Mouse (Mus musculus): ENCODE results near the gene Diras2. TPM values are rescaled to one million over a fixed set of nuclear protein-coding genes. Genes with fewer than 3 reads are reported as not detected.

Gene Diras2
- polyA plus RNA-seq, 1 experiment from 2014 or later, result 0.71 TPM

DNA sequence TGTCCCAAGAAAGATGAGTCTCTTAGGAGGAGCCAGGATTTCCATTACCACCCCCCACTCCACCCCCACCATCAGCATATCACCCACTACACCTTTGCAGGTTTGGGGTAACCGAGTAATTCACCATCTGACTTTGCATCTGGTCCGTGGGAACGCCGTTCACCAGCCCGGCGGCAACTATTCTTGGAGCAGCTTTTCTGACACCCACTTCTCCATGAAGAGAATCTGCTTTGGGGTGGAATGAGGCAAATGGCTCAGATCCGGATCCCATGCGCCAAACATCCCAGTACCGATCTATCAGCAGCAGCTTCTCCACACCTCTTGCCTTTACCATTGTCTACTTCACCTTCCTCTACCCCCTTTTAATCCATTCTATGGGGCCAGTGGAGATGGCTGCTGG lies 39.2 kb upstream of the Diras2 start:
- Histone ChIP-seq H3K9me3 (replicated peaks) (no peaks in the 10 kb centered on the region), H3K36me3 (no peaks in the 10 kb centered on the region), H3K9ac (no peak overlapping the region), H3K27ac (replicated peaks) (no peak overlapping the region), H3K27me3 (peaks cover 3% of the 10 kb centered on the region; the same call in 1 of the 2 replicates), H3K4me2 (replicated peaks) (no peak overlapping the region), H3K4me1 (no peaks in the 10 kb centered on the region), H3K4me3 (replicated peaks) (no peak overlapping the region)
- 93% methylated on average over 9 of the region's 9 CpGs for WGBS
- no peak for ATAC-seq (ENCODE audit: insufficient number of reproducible peaks, low FRiP score, low TSS enrichment, low read depth)

DNA sequence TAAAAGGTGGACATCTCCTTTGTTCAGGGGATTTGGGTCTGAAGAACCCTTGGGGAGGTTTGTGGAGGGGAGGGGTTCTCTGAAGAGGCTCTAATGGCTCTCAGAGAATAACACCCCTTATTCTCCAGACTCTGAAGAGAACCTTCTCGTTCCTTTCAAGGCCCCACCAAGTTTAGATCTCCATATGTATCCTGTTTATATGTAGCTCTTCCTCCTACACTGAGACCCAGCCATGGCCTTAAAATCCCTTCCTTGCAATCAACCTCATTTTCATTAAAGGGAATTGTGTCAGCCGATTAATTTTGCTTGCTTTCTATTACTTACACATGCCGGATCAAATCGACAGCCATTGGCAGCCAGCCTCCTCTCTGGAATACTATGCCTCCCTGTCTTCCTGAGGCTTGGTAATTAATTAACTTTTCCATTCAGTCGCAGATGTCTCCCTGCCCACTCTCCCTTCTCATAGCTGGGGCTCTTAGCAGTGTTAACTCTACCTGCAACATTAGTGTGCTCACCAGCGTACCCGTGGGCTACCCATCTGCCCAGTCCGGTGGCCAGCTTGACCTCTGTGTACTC lies 38.2 kb upstream of the Diras2 start:
- 64% methylated on average over 8 of the region's 8 CpGs for WGBS

GRCm38 (mm10) chr13:52566777-52567176 lies 35.7 kb upstream of the Diras2 start:
- no peak overlapping the region for H3K4me2 ChIP-seq (replicated peaks)
- H3K27me3 ChIP-seq, result peaks cover 3% of the 10 kb centered on the region; the same call in 1 of the 2 replicates
- no peaks in the 10 kb centered on the region for H3K36me3 ChIP-seq
- H3K9ac ChIP-seq, result no peak overlapping the region
- no peak overlapping the region for H3K4me3 ChIP-seq (replicated peaks)
- WGBS, result 74% methylated on average over 7 of the region's 7 CpGs
- ATAC-seq (ENCODE audit: insufficient number of reproducible peaks, low FRiP score, low TSS enrichment, low read depth), result no peak
- no peak overlapping the region for H3K27ac ChIP-seq (replicated peaks)
- H3K4me1 ChIP-seq, result 0 out of 2 replicates have a peak, but pooled peaks cover 6% of the 10 kb centered on the region
- no peaks in the 10 kb centered on the region for H3K9me3 ChIP-seq (replicated peaks)

More for the DNA sequence above, 38.2 kb upstream of the Diras2 start:
- no peak overlapping the region for H3K27ac ChIP-seq (replicated peaks)
- H3K36me3 ChIP-seq, result no peaks in the 10 kb centered on the region
- no peak overlapping the region for H3K9ac ChIP-seq
- ATAC-seq (ENCODE audit: insufficient number of reproducible peaks, low FRiP score, low TSS enrichment, low read depth), result no peak
- H3K4me1 ChIP-seq, result no peaks in the 10 kb centered on the region
- no peak overlapping the region for H3K4me2 ChIP-seq (replicated peaks)
- no peak overlapping the region for H3K4me3 ChIP-seq (replicated peaks)
- peaks cover 3% of the 10 kb centered on the region; the same call in 1 of the 2 replicates for H3K27me3 ChIP-seq
- no peaks in the 10 kb centered on the region for H3K9me3 ChIP-seq (replicated peaks)

DNA sequence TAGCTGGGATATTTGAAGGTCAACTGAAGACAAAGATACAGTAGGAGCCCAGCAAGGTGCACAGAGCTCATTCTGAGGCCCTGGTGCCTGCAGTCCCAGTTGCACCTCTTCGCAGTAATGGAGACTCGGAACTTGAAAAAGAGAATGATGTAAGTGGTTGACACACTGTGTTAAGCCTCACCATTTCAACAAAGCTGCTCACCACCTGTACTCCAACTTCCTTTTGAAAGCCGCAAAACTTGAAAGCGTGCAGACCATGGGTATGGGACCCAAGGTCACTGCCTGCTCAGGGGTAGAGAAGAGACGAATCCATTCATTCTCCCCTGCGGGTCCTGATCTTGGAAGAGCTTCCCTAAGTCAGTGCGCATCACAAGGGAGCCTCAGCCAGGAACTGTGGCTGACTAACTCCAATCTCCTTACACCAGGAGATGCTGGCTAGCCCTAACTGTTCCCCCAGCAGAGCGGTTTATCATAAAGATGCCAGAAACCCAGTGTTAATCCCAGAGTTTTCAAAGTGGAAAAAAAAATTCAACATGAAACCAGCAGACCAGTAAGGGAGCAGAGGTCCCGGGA lies 35.2 kb upstream of the Diras2 start:
- Histone ChIP-seq H3K27me3 (peaks cover 3% of the 10 kb centered on the region; the same call in 1 of the 2 replicates), H3K27ac (replicated peaks) (no peak overlapping the region), H3K9me3 (replicated peaks) (no peaks in the 10 kb centered on the region), H3K4me3 (replicated peaks) (no peak overlapping the region), H3K4me2 (replicated peaks) (no peak overlapping the region), H3K9ac (no peak overlapping the region), H3K36me3 (no peaks in the 10 kb centered on the region), H3K4me1 (0 out of 2 replicates have a peak, but pooled peaks cover 6% of the 10 kb centered on the region)
- no peak for ATAC-seq (ENCODE audit: insufficient number of reproducible peaks, low FRiP score, low TSS enrichment, low read depth)
- WGBS, result 85% methylated on average over 9 of the region's 9 CpGs

DNA sequence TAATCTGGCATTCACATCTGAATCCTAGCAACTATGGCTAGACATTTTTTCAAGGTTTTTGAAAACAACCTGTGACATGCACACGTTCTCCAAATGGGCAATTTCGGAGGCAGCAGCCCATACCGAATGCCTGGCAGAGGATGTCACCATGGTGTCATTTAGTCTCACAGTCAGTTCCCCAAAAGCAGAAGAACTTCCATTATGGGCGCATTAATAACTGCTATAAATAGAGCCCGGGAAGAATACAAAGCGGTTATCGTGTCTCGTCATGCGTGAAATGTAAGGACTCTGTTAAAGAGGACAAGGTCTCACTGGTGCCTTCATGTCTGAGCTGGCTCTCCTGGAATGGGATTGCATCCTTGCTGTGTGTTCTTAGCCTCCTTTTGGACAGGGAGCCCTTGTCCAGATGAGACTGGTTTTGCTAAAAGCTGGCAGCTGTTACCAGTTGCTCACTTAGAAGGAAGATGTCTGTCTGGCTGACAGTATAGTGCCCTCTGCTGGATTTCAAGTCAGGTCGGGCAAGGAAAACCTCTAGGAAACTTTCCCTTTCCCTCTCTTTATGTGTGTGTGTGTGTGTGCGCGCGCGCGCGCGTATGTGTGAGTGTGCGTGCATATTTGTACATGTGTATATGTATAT lies 34.1 kb upstream of the Diras2 start:
- peaks cover 3% of the 10 kb centered on the region; the same call in 1 of the 2 replicates for H3K27me3 ChIP-seq
- no peak overlapping the region for H3K4me3 ChIP-seq (replicated peaks)
- no peaks in the 10 kb centered on the region for H3K36me3 ChIP-seq
- 80% methylated on average over 18 of the region's 18 CpGs for WGBS
- H3K9ac ChIP-seq, result no peak overlapping the region
- ATAC-seq (ENCODE audit: insufficient number of reproducible peaks, low FRiP score, low TSS enrichment, low read depth), result no peak
- 0 out of 2 replicates have a peak, but pooled peaks cover 6% of the 10 kb centered on the region for H3K4me1 ChIP-seq
- H3K27ac ChIP-seq (replicated peaks), result no peak overlapping the region
- no peak overlapping the region for H3K4me2 ChIP-seq (replicated peaks)
- H3K9me3 ChIP-seq (replicated peaks), result no peaks in the 10 kb centered on the region

DNA sequence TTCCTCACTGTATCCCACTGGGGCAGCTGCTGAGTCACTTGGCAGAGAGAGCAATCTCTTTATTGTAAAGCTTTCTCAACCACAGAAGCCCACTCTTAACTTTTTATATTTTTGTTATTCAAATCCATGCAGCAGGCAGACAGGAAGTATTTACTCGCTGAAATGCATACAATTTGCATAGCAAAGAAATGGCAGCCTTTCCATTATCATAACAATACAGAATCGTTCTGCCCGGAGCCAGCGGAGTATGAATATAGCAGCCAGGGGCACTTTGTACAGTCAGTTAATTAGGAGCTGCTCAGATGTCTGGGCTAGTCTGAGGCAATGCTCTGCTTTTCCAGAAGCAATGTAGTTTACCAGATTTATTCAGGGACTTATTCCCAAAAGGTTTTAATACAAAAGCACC lies 31.1 kb upstream of the Diras2 start:
- WGBS, result 17% methylated on average over 4 of the region's 4 CpGs
- Histone ChIP-seq H3K27me3 (no peaks in the 10 kb centered on the region), H3K9me3 (replicated peaks) (no peaks in the 10 kb centered on the region), H3K36me3 (no peaks in the 10 kb centered on the region), H3K9ac (no peak overlapping the region), H3K4me2 (replicated peaks) (no peak overlapping the region), H3K4me1 (0 out of 2 replicates have a peak, but pooled peaks cover 6% of the 10 kb centered on the region), H3K4me3 (replicated peaks) (no peak overlapping the region), H3K27ac (replicated peaks) (no peak overlapping the region)
- ATAC-seq (ENCODE audit: insufficient number of reproducible peaks, low FRiP score, low TSS enrichment, low read depth), result no peak

DNA sequence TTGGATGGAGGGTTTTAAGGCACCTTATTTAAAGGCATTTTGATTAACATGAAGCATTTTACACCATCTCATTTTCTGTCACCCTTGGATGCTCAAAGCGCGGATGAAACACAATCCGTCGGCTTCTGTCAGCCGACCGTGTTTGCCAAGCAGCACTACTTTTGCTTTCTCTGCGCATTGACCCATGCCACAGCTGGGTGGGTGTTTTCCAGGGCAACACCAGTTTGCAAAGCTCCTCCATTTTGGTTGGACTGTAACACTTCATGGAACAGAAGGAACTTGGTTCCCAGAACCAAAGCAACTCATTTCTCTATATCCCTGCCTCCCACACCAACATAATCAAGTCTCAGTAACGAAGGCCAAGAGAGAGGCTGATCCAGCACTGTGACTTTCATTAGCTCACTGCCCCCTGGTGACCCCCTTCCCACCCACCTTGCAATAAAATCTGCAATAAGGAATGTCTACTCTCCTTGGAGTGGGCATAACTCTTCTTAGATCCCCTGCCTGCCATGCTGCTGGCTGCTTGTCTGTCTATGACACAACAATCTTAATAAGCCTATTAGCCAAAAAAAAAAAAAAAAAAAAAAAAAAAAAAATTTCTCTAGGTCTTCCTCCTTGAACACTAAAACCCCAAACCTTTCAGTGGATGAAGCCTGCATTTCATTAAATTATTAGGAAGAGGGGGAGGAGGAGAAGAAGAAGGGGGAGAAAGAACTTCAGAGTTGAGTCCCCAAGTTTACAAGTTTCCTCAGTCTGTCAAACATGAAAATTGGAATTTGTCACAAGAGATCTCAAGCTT lies 30.5 kb upstream of the Diras2 start:
- Histone ChIP-seq H3K4me1 (0 out of 2 replicates have a peak, but pooled peaks cover 6% of the 10 kb centered on the region), H3K9me3 (replicated peaks) (no peaks in the 10 kb centered on the region), H3K27me3 (no peaks in the 10 kb centered on the region), H3K4me3 (replicated peaks) (no peak overlapping the region), H3K9ac (no peak overlapping the region), H3K4me2 (replicated peaks) (no peak overlapping the region), H3K27ac (replicated peaks) (no peak overlapping the region), H3K36me3 (no peaks in the 10 kb centered on the region)
- ATAC-seq (ENCODE audit: insufficient number of reproducible peaks, low FRiP score, low TSS enrichment, low read depth), result no peak
- WGBS, result 83% methylated on average over 8 of the region's 8 CpGs

DNA sequence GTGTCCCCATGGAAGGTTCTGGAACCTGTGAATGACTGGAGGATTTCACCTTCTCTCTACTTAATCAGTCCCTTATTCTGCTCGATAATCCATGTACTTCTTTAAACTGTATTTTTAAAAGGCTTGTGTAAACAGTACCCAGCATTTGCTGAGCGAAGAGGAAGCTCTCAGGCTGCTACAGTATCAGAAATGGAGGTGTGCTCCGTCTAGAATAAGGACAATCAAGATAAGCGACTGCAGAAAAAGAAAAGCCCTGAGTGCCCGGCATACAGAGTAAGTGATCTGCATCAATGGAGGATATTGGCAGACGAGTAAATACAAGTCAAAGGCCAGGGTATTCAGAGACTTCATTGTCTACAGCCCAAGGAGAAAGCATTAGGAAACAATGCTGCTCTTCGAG lies 26.3 kb upstream of the Diras2 start:
- H3K4me2 ChIP-seq (replicated peaks), result no peak overlapping the region
- WGBS, result 76% methylated on average over 7 of the region's 7 CpGs
- no peak overlapping the region for H3K9ac ChIP-seq
- H3K27ac ChIP-seq (replicated peaks), result no peak overlapping the region
- no peaks in the 10 kb centered on the region for H3K27me3 ChIP-seq
- H3K4me1 ChIP-seq, result 0 out of 2 replicates have a peak, but pooled peaks cover 5% of the 10 kb centered on the region
- H3K4me3 ChIP-seq (replicated peaks), result no peak overlapping the region
- H3K36me3 ChIP-seq, result no peaks in the 10 kb centered on the region
- no peak for ATAC-seq (ENCODE audit: insufficient number of reproducible peaks, low FRiP score, low TSS enrichment, low read depth)
- no peaks in the 10 kb centered on the region for H3K9me3 ChIP-seq (replicated peaks)

DNA sequence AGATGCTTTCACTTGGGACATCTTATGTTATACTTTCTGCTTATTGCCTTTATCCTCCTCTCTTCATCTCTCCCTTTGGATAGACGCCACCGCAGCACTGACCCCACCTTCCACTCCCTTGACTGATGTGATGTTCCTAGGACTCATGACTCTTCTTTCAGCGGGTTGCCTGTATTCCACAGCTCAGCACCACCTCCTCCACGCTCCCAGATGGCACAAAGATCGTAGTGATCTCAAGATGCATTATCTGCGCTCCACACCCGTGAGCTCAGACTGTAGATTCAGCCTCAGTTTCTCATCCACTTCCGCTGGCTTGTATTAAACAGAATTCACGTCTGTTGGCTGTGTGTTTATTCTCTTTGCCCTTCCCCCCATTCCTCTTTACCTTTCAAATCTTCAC lies 23.6 kb upstream of the Diras2 start:
- WGBS, result 82% methylated on average over 9 of the region's 9 CpGs
- no peak overlapping the region for H3K4me2 ChIP-seq (replicated peaks)
- no peaks in the 10 kb centered on the region for H3K36me3 ChIP-seq
- H3K4me1 ChIP-seq, result no peaks in the 10 kb centered on the region
- no peak overlapping the region for H3K4me3 ChIP-seq (replicated peaks)
- H3K9me3 ChIP-seq (replicated peaks), result no peaks in the 10 kb centered on the region
- H3K27ac ChIP-seq (replicated peaks), result no peak overlapping the region
- no peak for ATAC-seq (ENCODE audit: insufficient number of reproducible peaks, low FRiP score, low TSS enrichment, low read depth)
- no peak overlapping the region for H3K9ac ChIP-seq
- no peaks in the 10 kb centered on the region for H3K27me3 ChIP-seq

DNA sequence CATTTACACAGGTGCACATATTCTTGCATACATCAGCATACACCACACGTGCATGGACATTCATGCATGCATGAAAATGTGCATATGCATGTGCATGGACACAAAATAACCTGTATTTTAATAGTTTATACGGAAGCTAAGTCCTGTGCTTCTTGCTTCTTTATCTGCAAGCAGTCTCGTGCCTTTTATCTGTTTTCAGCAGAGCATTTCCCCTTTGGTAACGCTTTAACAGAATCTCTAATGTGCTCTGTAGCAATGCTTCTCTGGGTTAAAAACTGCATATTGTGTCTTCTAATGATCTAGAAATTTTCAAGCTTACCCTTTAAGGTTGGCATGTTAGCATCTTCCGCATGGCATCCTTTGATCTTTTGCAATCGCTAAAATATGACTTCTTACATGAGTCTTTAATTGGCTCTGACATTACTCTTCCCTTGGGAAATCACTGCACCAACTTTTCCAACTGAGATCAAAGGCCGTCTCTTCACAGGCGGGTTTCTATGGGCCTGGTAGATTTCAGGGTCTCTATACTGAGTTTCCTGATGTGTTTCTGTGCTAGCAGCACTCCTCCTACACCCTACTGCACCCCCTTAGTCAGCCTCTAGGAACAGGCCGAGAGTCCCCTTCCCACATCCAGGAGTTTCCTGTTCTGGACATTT lies 21.9 kb upstream of the Diras2 start:
- Histone ChIP-seq H3K27me3 (no peaks in the 10 kb centered on the region), H3K36me3 (no peaks in the 10 kb centered on the region)
- 55% methylated on average over 9 of the region's 9 CpGs for WGBS

DNA sequence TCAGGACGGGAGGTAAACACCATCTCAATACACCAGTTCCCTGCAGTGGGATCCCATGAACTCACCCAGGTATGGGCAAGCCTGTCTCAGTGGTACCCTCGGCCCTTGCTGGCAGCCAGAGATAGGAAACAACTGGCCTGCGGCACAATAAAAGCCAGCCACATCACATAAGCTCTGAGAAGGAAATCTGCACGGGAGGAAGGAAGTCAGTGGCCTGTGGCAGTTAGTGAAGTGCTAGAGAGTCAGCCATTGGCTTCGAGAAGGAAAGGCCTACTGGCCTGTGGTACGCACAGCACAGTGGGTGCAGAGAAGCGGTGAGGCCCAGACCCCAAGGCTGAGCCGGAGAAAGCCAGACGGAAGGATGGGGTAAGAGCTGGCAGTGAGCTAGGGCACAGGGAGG lies 20.2 kb upstream of the Diras2 start:
- WGBS, result 74% methylated on average over 9 of the region's 9 CpGs
- H3K27me3 ChIP-seq, result no peaks in the 10 kb centered on the region
- ATAC-seq (ENCODE audit: insufficient number of reproducible peaks, low FRiP score, low TSS enrichment, low read depth), result no peak
- no peak overlapping the region for H3K9ac ChIP-seq
- no peaks in the 10 kb centered on the region for H3K9me3 ChIP-seq (replicated peaks)
- no peak overlapping the region for H3K4me3 ChIP-seq (replicated peaks)
- H3K27ac ChIP-seq (replicated peaks), result no peak overlapping the region
- H3K4me2 ChIP-seq (replicated peaks), result no peak overlapping the region
- no peaks in the 10 kb centered on the region for H3K36me3 ChIP-seq
- H3K4me1 ChIP-seq, result no peaks in the 10 kb centered on the region

More for the DNA sequence above, 21.9 kb upstream of the Diras2 start:
- no peak overlapping the region for H3K4me3 ChIP-seq (replicated peaks)
- H3K9ac ChIP-seq, result no peak overlapping the region
- H3K9me3 ChIP-seq (replicated peaks), result no peaks in the 10 kb centered on the region
- ATAC-seq (ENCODE audit: insufficient number of reproducible peaks, low FRiP score, low TSS enrichment, low read depth), result no peak
- H3K27ac ChIP-seq (replicated peaks), result no peak overlapping the region
- no peak overlapping the region for H3K4me2 ChIP-seq (replicated peaks)
- no peaks in the 10 kb centered on the region for H3K4me1 ChIP-seq
